Mouse (Mus musculus) neural tube, embryonic 11.5 days (tissue): ENCODE results near the gene Cfap54. TPM values are rescaled to one million over a fixed set of nuclear protein-coding genes. Genes with fewer than 3 reads are reported as not detected.

Source experiments
- ATAC-seq: fragments of 200-750 bp; cut with Nextera tagmentation; 2 replicates; pipeline ENCODE4 v1.8.0; 2017; ENCODE audit warnings: moderate number of reproducible peaks, mild to moderate bottlenecking, moderate TSS enrichment, moderate library complexity; ENCODE audit not compliant: insufficient read depth, low FRiP score, low TSS enrichment
- DNase-seq: peaks from one replicate; pipeline ENCODE4 v3.0.0-alpha.2; 2015; ENCODE audit warnings: low spot score
- H3K27ac ChIP-seq: fragments of 300-500 bp; sonication (generic); 2 replicates; pipeline ENCODE4 v1.5.1; 2014; ENCODE audit warnings: low read depth, mild to moderate bottlenecking, low read length
- H3K27me3 ChIP-seq: fragments of 300-500 bp; sonication (generic); 2 replicates; pipeline ENCODE4 v1.6.1; 2014; ENCODE audit warnings: mild to moderate bottlenecking, low read length, mixed read lengths; ENCODE audit not compliant: control insufficient read depth, insufficient read depth
- H3K36me3 ChIP-seq: fragments of 300-500 bp; sonication (generic); 2 replicates; pipeline ENCODE4 v1.6.1; 2014; ENCODE audit warnings: mild to moderate bottlenecking, low read length, moderate library complexity, mixed read lengths; ENCODE audit not compliant: control insufficient read depth, insufficient read depth
- H3K4me1 ChIP-seq: fragments of 300-500 bp; sonication (generic); 2 replicates; pipeline ENCODE4 v1.6.1; 2014; ENCODE audit warnings: low read length, mixed read lengths; ENCODE audit not compliant: control insufficient read depth, insufficient read depth
- H3K4me2 ChIP-seq: fragments of 300-500 bp; sonication (generic); 2 replicates; pipeline ENCODE4 v1.6.1; 2014; ENCODE audit warnings: low read depth, mild to moderate bottlenecking, moderate library complexity
- H3K4me3 ChIP-seq: fragments of 300-500 bp; sonication (generic); 2 replicates; pipeline ENCODE4 v1.5.1; 2014; ENCODE audit warnings: low read depth, low read length
- H3K9ac ChIP-seq: fragments of 300-500 bp; sonication (generic); 2 replicates; pipeline ENCODE4 v1.6.1; 2014; ENCODE audit warnings: mild to moderate bottlenecking, low read length
- H3K9me3 ChIP-seq: fragments of 300-500 bp; sonication (generic); 2 replicates; pipeline ENCODE4 v1.6.1; 2016; ENCODE audit warnings: low read length; ENCODE audit not compliant: control insufficient read depth
- WGBS: fragments of 180-500 bp; shearing (Covaris S2); extraction: QIAGEN DNeasy Blood & Tissue Kit; methylation state at CpG from one replicate; pipeline ENCODE4 v1.1.7; 2014; 5-methylcytosine and 5-hydroxymethylcytosine counted together
- polyA plus RNA-seq: library from polyadenylated mRNA; unstranded; fragments of >200 nt; fragmentation: Nextera tagmentation; extraction: Ambion mirVana; gene quantifications from 2 replicates; pipeline ENCODE4 v1.2.1, GENCODE M21; 2014

Cfap54 gene
- polyA plus RNA-seq, 1 experiment from 2014 or later, result 0.21 TPM

DNA sequence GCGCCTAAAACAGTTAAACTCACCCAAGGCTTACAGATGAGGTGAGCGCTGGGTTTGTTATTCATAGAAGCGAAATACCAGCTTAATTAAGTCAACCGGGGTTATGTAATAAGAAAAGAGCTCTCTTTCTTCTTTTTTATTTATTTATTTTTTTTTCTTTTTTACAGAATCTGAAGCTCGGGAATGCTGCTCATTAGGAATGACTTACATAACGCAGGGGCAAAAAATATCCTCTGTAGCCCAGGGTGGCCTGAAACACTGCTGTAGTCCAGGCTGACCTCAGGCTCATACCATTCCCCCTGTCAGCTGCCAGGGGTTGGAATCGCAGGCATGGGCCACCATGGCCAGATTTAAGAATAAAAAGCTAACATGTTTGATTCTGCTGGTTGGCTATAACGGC, 5.6 kb downstream of the Cfap54 start:
- no peaks in the 10 kb centered on the region for H3K4me1 ChIP-seq
- H3K9ac ChIP-seq, result no peak overlapping the region
- no peak overlapping the region for H3K27ac ChIP-seq
- no peaks in the 10 kb centered on the region for H3K27me3 ChIP-seq
- 84% methylated on average over 8 of the region's 8 CpGs for WGBS
- ATAC-seq (no peak), DNase-seq (no peak)
- no peak overlapping the region for H3K4me2 ChIP-seq
- H3K4me3 ChIP-seq, result no peak overlapping the region
- H3K9me3 ChIP-seq, result no peaks in the 10 kb centered on the region
- no peaks in the 10 kb centered on the region for H3K36me3 ChIP-seq

DNA sequence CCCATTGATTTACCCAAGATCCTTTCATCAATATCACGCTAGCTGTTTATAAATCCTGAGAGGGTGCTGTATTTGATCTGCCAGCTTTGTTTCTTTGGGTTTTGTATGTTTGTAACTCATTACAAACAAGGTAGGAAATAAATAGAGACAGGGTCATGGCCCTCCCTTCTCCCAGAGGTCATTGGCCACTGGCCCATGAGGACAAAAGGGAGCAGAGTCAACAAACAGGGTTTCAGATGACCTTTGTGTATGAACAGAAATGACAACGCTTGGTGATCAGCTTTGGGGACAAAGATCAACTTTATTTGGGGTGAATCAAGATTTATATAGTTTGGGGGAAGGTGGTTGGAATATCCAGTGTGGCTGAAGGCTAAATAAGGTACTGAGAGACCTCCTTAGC, 8.6 kb downstream of the Cfap54 start:
- H3K9ac ChIP-seq, result no peak overlapping the region
- no peak for ATAC-seq
- no peaks in the 10 kb centered on the region for H3K27me3 ChIP-seq
- no peak overlapping the region for H3K27ac ChIP-seq
- no peak overlapping the region for H3K4me3 ChIP-seq
- H3K4me1 ChIP-seq, result no peaks in the 10 kb centered on the region
- no peak overlapping the region for H3K4me2 ChIP-seq
- no peaks in the 10 kb centered on the region for H3K9me3 ChIP-seq
- H3K36me3 ChIP-seq, result no peaks in the 10 kb centered on the region
- DNase-seq, result no peak
- 72% methylated on average over 2 of the region's 2 CpGs for WGBS

DNA sequence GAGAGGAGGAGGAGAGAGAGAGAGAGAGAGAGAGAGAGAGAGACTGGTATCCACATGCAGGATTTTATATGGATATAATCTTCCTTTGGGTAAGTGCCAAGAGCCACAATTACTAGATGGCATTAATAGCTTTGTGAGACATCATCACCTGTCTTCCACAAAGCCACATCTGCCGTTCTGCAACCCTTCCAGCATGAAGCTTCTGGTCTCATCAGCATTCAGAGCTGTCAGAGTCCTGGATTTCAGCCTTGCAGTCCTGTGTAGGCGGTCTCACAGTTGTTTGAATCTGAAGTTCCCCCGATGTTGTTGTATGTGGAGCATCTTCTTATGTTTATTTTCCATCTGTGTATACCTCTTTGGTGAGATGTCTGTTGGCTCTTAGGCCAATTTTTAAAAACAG, 9.7 kb downstream of the Cfap54 start:
- H3K36me3 ChIP-seq, result no peaks in the 10 kb centered on the region
- no peaks in the 10 kb centered on the region for H3K4me1 ChIP-seq
- DNase-seq, result no peak
- H3K27ac ChIP-seq, result no peak overlapping the region
- no peak overlapping the region for H3K4me3 ChIP-seq
- H3K9me3 ChIP-seq, result no peaks in the 10 kb centered on the region
- ATAC-seq, result no peak
- H3K4me2 ChIP-seq, result no peak overlapping the region
- no peaks in the 10 kb centered on the region for H3K27me3 ChIP-seq
- 77% methylated on average over 3 of the region's 3 CpGs for WGBS
- H3K9ac ChIP-seq, result no peak overlapping the region

DNA sequence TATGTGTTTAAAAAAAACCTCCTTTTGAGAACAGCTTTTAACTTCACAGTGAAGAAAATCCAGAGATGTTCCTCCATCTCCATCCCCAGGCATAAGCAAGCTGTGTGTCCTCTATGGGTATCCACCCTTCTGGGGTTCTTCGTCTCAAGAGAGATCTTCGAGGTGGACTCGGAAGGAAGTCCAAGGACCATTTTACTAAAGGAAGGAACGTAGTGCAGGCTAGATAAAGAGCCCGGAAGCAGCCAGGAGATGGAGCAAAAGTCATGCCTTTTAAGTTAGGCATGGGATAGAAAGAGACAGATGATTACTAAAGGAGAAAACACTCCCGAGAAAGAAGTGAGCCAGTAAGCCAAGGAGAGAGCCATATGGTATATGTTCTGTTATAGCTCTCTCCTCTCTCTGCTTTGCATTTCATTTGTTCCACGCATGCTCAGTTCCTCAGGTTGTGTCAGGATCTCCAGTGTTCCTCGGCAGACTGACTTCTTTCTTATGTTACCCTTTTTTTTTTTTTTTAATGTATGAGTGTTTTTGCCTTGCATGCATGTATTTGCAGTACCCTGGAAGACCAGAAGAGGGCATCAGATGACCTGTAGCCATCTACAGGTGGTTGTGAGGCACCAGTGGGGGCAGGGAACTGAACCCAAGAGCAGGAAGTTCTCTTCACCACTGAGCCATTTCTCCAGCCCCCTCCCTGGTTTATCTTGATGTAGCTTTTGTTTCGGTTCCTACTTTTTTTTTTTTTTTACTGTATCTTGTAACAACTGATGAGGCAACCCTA, 11.1 kb downstream of the Cfap54 start:
- no peak for ATAC-seq
- WGBS, result 77% methylated on average over 9 of the region's 9 CpGs
- no peaks in the 10 kb centered on the region for H3K36me3 ChIP-seq

DNA sequence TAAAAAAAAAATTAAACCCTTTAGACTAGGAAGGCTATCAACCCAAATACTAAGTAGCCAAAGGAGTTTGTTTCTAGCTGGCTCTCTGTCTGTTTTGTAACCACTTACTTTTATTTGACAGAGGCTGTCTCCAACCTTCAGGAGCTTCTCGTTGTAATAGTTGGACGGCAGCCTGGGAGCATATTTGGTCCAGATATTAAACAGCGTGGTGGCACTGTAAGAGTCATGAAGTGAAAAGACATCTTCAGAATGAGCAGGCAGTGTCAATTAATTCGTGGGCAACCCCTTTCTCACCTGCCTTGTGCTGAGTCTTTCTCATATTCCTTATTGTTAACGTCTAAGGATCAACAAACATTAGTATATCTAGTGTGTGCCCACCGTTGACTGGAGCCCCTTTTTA, 11.7 kb downstream of the Cfap54 start:
- no peak overlapping the region for H3K9ac ChIP-seq
- H3K4me1 ChIP-seq, result no peaks in the 10 kb centered on the region
- no peaks in the 10 kb centered on the region for H3K27me3 ChIP-seq
- no peak overlapping the region for H3K4me3 ChIP-seq
- H3K27ac ChIP-seq, result no peak overlapping the region
- no peaks in the 10 kb centered on the region for H3K36me3 ChIP-seq
- WGBS, result 87% methylated on average over 6 of the region's 6 CpGs
- H3K9me3 ChIP-seq, result no peaks in the 10 kb centered on the region
- DNase-seq (no peak), ATAC-seq (no peak)
- no peak overlapping the region for H3K4me2 ChIP-seq

More for the DNA sequence above, 11.1 kb downstream of the Cfap54 start:
- Histone ChIP-seq H3K27me3 (no peaks in the 10 kb centered on the region), H3K4me3 (no peak overlapping the region), H3K4me1 (no peaks in the 10 kb centered on the region), H3K27ac (no peak overlapping the region), H3K9ac (no peak overlapping the region), H3K9me3 (no peaks in the 10 kb centered on the region), H3K4me2 (no peak overlapping the region)
- DNase-seq, result no peak

DNA sequence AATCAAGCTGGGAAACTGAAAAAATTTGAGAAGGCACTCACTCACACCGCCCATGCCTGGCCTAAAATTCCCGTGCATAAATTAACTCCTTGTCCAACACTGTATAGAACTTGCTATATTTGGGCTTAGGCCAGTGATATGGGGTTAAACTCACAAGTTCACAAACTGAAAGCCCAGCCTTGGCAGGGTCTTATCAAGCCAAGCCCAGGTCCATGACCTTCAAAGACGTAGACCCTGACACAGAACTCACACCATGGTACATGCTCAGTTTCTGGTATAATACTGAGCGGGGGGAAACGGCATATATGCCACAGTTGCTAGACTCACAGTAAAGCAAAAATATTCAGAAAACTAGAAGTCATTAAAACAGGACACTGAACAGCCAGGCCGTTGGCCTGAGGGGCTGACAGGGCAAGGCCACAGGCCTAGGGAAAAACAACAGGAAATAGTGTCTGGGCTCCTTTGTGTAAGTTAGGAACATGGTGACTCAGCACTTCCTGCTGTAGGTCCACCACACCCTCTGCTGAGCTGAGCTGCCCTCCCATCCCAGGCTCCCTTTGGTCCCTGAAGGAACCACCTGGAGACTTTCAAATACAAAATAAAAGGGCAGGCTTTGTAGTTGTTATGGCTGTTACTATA, 12.3 kb downstream of the Cfap54 start:
- Histone ChIP-seq H3K4me3 (no peak overlapping the region), H3K27ac (no peak overlapping the region), H3K36me3 (no peaks in the 10 kb centered on the region), H3K9me3 (no peaks in the 10 kb centered on the region), H3K9ac (no peak overlapping the region), H3K4me2 (no peak overlapping the region), H3K27me3 (no peaks in the 10 kb centered on the region), H3K4me1 (no peaks in the 10 kb centered on the region)
- WGBS, result 84% methylated on average over 6 of the region's 6 CpGs
- DNase-seq (no peak), ATAC-seq (no peak)

DNA sequence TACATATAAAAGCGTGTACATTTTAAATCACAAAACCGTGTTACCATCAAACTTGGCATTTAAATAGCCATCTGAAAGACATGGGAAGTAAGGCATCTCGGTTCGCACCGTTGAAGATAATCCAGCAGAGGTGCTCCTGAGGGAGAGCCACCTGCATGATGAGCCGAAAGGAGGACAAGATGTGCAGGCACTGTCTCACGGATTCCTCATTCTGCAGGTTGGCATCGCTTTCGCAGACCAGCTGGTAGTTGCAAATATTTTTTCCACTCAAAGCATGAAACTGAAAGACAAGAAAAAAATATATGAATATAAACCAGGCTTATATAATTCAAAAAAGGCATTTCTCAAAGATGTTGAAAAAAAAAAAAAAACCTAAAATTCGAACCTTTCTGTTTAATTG, 16.4 kb downstream of the Cfap54 start:
- Histone ChIP-seq H3K27ac (no peak overlapping the region), H3K4me3 (no peak overlapping the region), H3K9ac (no peak overlapping the region), H3K9me3 (no peaks in the 10 kb centered on the region), H3K4me2 (no peak overlapping the region), H3K4me1 (no peaks in the 10 kb centered on the region), H3K36me3 (no peaks in the 10 kb centered on the region), H3K27me3 (no peaks in the 10 kb centered on the region)
- WGBS, result 89% methylated on average over 10 of the region's 10 CpGs
- no peak for DNase-seq
- no peak for ATAC-seq

DNA sequence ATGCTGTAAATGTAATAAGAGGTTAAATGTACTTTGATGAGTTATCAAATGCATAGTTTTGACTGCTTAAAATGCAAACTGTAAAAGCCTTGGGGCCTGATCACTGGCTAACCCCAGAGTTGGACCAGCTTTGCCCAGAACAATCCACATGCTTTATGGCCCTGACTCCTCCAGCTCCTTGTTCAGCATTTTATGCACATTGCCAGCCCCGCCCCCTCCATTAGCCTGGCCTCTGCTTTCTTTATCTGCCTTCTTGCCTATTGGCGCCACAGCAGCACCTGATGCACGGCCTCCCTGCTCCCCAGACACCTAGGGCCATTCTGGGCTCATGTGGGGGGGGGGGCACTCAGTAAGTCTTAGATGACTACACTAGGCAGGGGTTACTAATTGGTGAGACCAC, 17.8 kb downstream of the Cfap54 start:
- no peak overlapping the region for H3K27ac ChIP-seq
- H3K4me3 ChIP-seq, result no peak overlapping the region
- H3K9me3 ChIP-seq, result no peaks in the 10 kb centered on the region
- H3K9ac ChIP-seq, result no peak overlapping the region
- H3K4me2 ChIP-seq, result no peak overlapping the region
- H3K36me3 ChIP-seq, result no peaks in the 10 kb centered on the region
- 29% methylated on average over 3 of the region's 3 CpGs for WGBS
- no peaks in the 10 kb centered on the region for H3K27me3 ChIP-seq
- ATAC-seq (no peak), DNase-seq (peak; percentile 36)
- H3K4me1 ChIP-seq, result no peaks in the 10 kb centered on the region

DNA sequence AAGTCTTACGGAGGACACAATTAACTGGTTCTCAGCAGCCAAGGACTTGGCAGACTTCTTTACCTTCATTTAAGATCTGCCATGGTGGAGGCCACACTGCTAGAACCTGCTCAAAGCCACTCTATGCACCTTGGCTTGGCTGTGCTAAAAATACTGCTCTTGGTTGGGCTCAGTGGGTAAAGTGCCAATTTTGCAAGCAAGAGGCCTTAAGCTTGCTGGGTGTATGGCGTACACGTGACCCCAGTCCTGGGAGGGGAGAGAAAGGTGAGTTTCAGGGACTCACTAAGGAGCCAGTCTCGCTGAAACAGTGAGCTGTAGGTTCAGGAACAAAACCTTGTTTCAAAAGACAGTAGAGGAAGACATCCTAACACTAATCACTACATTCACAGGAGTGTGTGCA, 19.0 kb downstream of the Cfap54 start:
- Histone ChIP-seq H3K4me3 (no peak overlapping the region), H3K27me3 (no peaks in the 10 kb centered on the region)
- no peak for DNase-seq

More for the DNA sequence above, 19.0 kb downstream of the Cfap54 start:
- H3K9ac ChIP-seq, result no peak overlapping the region
- H3K4me2 ChIP-seq, result no peak overlapping the region
- 86% methylated on average over 4 of the region's 4 CpGs for WGBS
- H3K36me3 ChIP-seq, result no peaks in the 10 kb centered on the region
- H3K27ac ChIP-seq, result no peak overlapping the region
- H3K4me1 ChIP-seq, result no peaks in the 10 kb centered on the region
- H3K9me3 ChIP-seq, result no peaks in the 10 kb centered on the region
- no peak for ATAC-seq
